Mouse (Mus musculus): Measurements from ENCODE around the gene Mapkbp1.

Gene Mapkbp1

GRCm38 (mm10) chr2:120008672-120009071 lies 36.2 kb downstream of the Mapkbp1 start:
- no peak for DNase-seq (ENCODE audit: low read depth)

- peak; percentile 24 for DNase-seq (ENCODE audit: low read depth)
Measured at GRCm38 (mm10) chr2:120011462-120012200, 39.1 kb downstream of the Mapkbp1 start.

- DNase-seq (ENCODE audit: low read depth): no peak
Measured at GRCm38 (mm10) chr2:120012924-120013323, 40.4 kb downstream of the Mapkbp1 start.

GRCm38 (mm10) chr2:120013831-120014486 lies 41.5 kb downstream of the Mapkbp1 start:
- no peak for DNase-seq (ENCODE audit: low read depth)

GRCm38 (mm10) chr2:120015882-120016281 lies 43.4 kb downstream of the Mapkbp1 start:
- no peak for DNase-seq (ENCODE audit: low read depth)

- no peak for DNase-seq (ENCODE audit: low read depth)
Measured at GRCm38 (mm10) chr2:120017599-120017998, 45.1 kb downstream of the Mapkbp1 start.

GRCm38 (mm10) chr2:120024337-120024736 lies 51.8 kb downstream of the Mapkbp1 start:
- DNase-seq (ENCODE audit: low read depth): no peak

- peak; percentile 69 for DNase-seq (ENCODE audit: low read depth)
Measured at GRCm38 (mm10) chr2:120026984-120027949, 54.8 kb downstream of the Mapkbp1 start, which contains the start of the genes Jmjd7 and Gm28042. TSS of gene Jmjd7 (plus strand) at chr2:120027483. TSS of gene Gm28042 (plus strand) at chr2:120027493.

GRCm38 (mm10) chr2:120027950-120028331 lies 55.4 kb downstream of the Mapkbp1 start:
- DNase-seq (ENCODE audit: low read depth): no peak

- DNase-seq (ENCODE audit: low read depth): no peak
Measured at GRCm38 (mm10) chr2:120030380-120030779, 57.9 kb downstream of the Mapkbp1 start.

GRCm38 (mm10) chr2:120032726-120033467 lies 60.4 kb downstream of the Mapkbp1 start, which contains the start of gene Pla2g4b:
TSS of gene Pla2g4b (plus strand) at chr2:120033417.
- DNase-seq (ENCODE audit: low read depth): no peak

- no peak for DNase-seq (ENCODE audit: low read depth)
Measured at GRCm38 (mm10) chr2:120033726-120034125, 61.2 kb downstream of the Mapkbp1 start.

- DNase-seq (ENCODE audit: low read depth): no peak
Measured at GRCm38 (mm10) chr2:120037744-120038143, 65.2 kb downstream of the Mapkbp1 start.

- DNase-seq (ENCODE audit: low read depth): no peak
Measured at GRCm38 (mm10) chr2:120040991-120041390, 68.5 kb downstream of the Mapkbp1 start.

GRCm38 (mm10) chr2:120044101-120044603 lies 71.7 kb downstream of the Mapkbp1 start:
- DNase-seq (ENCODE audit: low read depth): peak; percentile 41

- DNase-seq (ENCODE audit: low read depth): no peak
Measured at GRCm38 (mm10) chr2:120044676-120045075, 72.2 kb downstream of the Mapkbp1 start.

GRCm38 (mm10) chr2:120046486-120047310 lies 74.2 kb downstream of the Mapkbp1 start:
- DNase-seq (ENCODE audit: low read depth): no peak

- DNase-seq (ENCODE audit: low read depth): no peak
Measured at GRCm38 (mm10) chr2:120048173-120048572, 75.7 kb downstream of the Mapkbp1 start.

- DNase-seq (ENCODE audit: low read depth): no peak
Measured at GRCm38 (mm10) chr2:120049632-120050274, 77.3 kb downstream of the Mapkbp1 start.

- no peak for DNase-seq (ENCODE audit: low read depth)
Measured at GRCm38 (mm10) chr2:120051405-120051804, 78.9 kb downstream of the Mapkbp1 start.
